ENCODE assay signal across 12 mouse cellular contexts in the genomic region with DNA sequence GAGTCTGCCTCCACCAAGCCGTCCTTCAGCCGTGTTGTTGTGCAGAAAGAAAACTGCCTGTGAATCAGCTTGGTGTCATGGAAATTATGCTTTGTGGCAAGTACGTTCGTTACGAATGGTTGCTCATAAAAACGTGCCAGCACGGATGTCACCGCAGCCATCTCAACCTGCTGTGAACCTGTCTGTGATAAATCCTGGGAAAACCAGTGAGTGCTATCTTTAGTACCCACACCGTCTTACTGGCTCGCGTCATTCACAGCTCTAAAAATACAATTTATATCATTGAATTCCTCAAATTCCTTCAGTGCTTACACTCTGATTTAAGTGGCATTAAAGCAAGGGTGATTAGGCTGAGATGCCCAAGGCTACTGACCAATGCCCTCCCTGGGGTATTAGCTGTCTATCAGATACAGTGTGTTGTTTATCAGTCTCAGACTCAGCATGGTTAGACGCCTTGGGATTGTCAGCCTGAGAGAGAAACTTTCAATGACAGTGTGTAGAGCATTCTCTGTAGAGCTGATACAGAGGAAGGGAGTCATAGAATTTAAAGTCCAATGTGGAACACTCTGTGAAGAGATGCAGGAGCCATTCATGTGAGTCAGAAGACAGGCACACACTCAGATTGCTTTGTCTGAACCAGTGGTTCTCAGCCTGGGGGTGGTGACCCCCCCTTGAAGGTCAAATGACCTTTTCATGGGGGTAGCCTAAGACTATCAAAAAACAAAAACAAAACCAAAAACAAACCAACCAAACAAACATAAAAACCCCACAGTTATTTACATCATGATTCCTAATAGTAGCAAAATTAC.
A peak's percentile ranks its signal among the peaks of the same experiment; 100 is the strongest.
DNase-seq lines count a peak whose midpoint lies in the region; ATAC-seq and TF ChIP-seq lines count a peak whose summit lies in the region.
"Had no signal": no experiment of that assay in that cellular context is flagged by ENCODE, and none has a peak within 500 bp of the region (broad histone marks: within the 10 kb centered on the region; RNA-seq: fewer than 3 reads in every experiment).

No protein-coding gene starts in this region.

- 20% methylated on average over 12 of the region's 12 CpGs for WGBS in heart, embryonic 16.5 days
- WGBS in embryonic facial prominence, embryonic 10.5 days: 67% methylated on average over 12 of the region's 12 CpGs

- peaks cover 13% of the 10 kb centered on the region for H3K4me1 ChIP-seq in heart, embryonic 16.5 days (ENCODE audit: control insufficient read depth, insufficient read depth, low read length)
- H3K4me1 ChIP-seq in embryonic facial prominence, embryonic 10.5 days: peaks cover 15% of the 10 kb centered on the region
- H3K4me1 ChIP-seq: liver, embryonic 13.5 days had no signal

- H3K4me3 ChIP-seq in left cerebral cortex, adult 2 months: no peak overlapping the region
- peak overlapping the region; percentile 30 for H3K4me3 ChIP-seq in heart, embryonic 16.5 days (ENCODE audit: low read length)
- no peak overlapping the region for H3K4me3 ChIP-seq in embryonic facial prominence, embryonic 10.5 days
- H3K4me3 ChIP-seq: liver, embryonic 13.5 days had no signal

- DNase-seq in left cerebral cortex, adult 2 months (ENCODE audit: extremely low spot score in 1 of 2, low spot score in 2 of 2): peak; percentile 13 to 17
- no peak for DNase-seq in left cerebral cortex, adult 8-10 months (ENCODE audit: low spot score in 2 of 2)
- peak; percentile 88 for DNase-seq in Muller cell, postnatal 12 days (ENCODE audit: inconsistent ontology term)
- DNase-seq in brain, embryonic 14.5 days (ENCODE audit: low read depth): peak; percentile 20
- no peak for DNase-seq in adrenal gland, postnatal 25 days
- DNase-seq in embryonic facial prominence, embryonic 10.5 days (ENCODE audit: low spot score): no peak
- DNase-seq: liver, embryonic 13.5 days; thymus, adult 18-20 months had no signal

- ATAC-seq in heart, embryonic 16.5 days (replicated peaks; ENCODE audit: extremely low read depth, insufficient read depth, low FRiP score): peak; percentile 82
- no peak for ATAC-seq in CD4-positive, CD25-positive, alpha-beta regulatory T cell, adult 4 months
- ATAC-seq: activated CD4-positive, CD25-positive, alpha-beta regulatory T cell, adult 4 months; hindbrain, postnatal 0 days had no signal

- peak overlapping the region; percentile 51 for H3K4me2 ChIP-seq in heart, embryonic 16.5 days (ENCODE audit: low read depth, low read length)
- H3K4me2 ChIP-seq: liver, embryonic 13.5 days had no signal

- TF ChIP-seq POLR2A in brain, embryonic 14.5 days (IDR thresholded peaks at IDR 0.05; ENCODE audit: borderline replicate concordance, extremely low read depth, insufficient read depth, insufficient read length, poor library complexity, severe bottlenecking): no peak

- peak overlapping the region; percentile 36 for H3K27ac ChIP-seq in left cerebral cortex, adult 2 months
- peak overlapping the region; percentile 81 for H3K27ac ChIP-seq in heart, embryonic 16.5 days (ENCODE audit: low read length)
- no peak overlapping the region for H3K27ac ChIP-seq in embryonic facial prominence, embryonic 10.5 days (replicated peaks)
- H3K27ac ChIP-seq: hindbrain, postnatal 0 days; liver, embryonic 13.5 days had no signal

- H3K27me3 ChIP-seq in heart, embryonic 16.5 days (ENCODE audit: control insufficient read depth, insufficient read depth, low read length): no peaks in the 10 kb centered on the region
- H3K27me3 ChIP-seq in embryonic facial prominence, embryonic 10.5 days (replicated peaks; ENCODE audit: low read depth, poor library complexity, severe bottlenecking): no peaks in the 10 kb centered on the region
- H3K27me3 ChIP-seq: liver, embryonic 13.5 days had no signal

- intact Hi-C loops in left cerebral cortex, adult 2 months (cut with DNase I): no loop called here

- H3K9me3 ChIP-seq in heart, embryonic 16.5 days (replicated peaks; ENCODE audit: control insufficient read depth, low read length): no peaks in the 10 kb centered on the region
- H3K9me3 ChIP-seq in embryonic facial prominence, embryonic 10.5 days: no peaks in the 10 kb centered on the region
- H3K9me3 ChIP-seq: liver, embryonic 13.5 days had no signal

- no peaks in the 10 kb centered on the region for H3K36me3 ChIP-seq in heart, embryonic 16.5 days (ENCODE audit: control insufficient read depth, insufficient read depth)
- no peaks in the 10 kb centered on the region for H3K36me3 ChIP-seq in embryonic facial prominence, embryonic 10.5 days (replicated peaks)
- H3K36me3 ChIP-seq: liver, embryonic 13.5 days had no signal

- H3K9ac ChIP-seq in heart, embryonic 16.5 days (ENCODE audit: low read length): peak overlapping the region; percentile 35; the same call in 1 of the 2 replicates
- H3K9ac ChIP-seq: liver, embryonic 13.5 days had no signal

- no peak for TF ChIP-seq CTCF in left cerebral cortex, adult 2 months (IDR thresholded peaks at IDR 0.05)
- no peak for TF ChIP-seq CTCF in brain, embryonic 14.5 days (IDR thresholded peaks at IDR 0.05; ENCODE audit: borderline replicate concordance, extremely low read depth, insufficient read depth, insufficient read length)

Comparison
In these comparisons a context has a peak if more than half of its experiments do, and no peak if none do; other contexts are left out.
1. DNase-seq: peak in left cerebral cortex, adult 2 months (2 of 2), Muller cell, postnatal 12 days (single experiment) and brain, embryonic 14.5 days (single experiment); none in left cerebral cortex, adult 8-10 months (0 of 2), adrenal gland, postnatal 25 days (single experiment) and embryonic facial prominence, embryonic 10.5 days (single experiment).